Mouse (Mus musculus) neural tube, embryonic 12.5 days (tissue): ENCODE data around the gene Camk2d. TPM values are rescaled to one million over a fixed set of nuclear protein-coding genes. Genes with fewer than 3 reads are reported as not detected.

Experiments
- ATAC-seq: fragments of 200-750 bp; cut with Nextera tagmentation; 2 replicates; pipeline ENCODE4 v1.8.0; 2017; ENCODE audit warnings: low read depth, mild to moderate bottlenecking, moderate TSS enrichment, moderate library complexity; ENCODE audit not compliant: low FRiP score
- H3K27ac ChIP-seq: fragments of 300-500 bp; sonication (generic); 2 replicates; pipeline ENCODE4 v1.5.1; 2016
- H3K27me3 ChIP-seq: fragments of 300-500 bp; sonication (generic); replicated peaks from 2 replicates; pipeline ENCODE4 v1.6.1; 2016; ENCODE audit warnings: mild to moderate bottlenecking
- H3K36me3 ChIP-seq: fragments of 300-500 bp; sonication (generic); 2 replicates; pipeline ENCODE4 v1.6.1; 2016; ENCODE audit warnings: mild to moderate bottlenecking
- H3K4me1 ChIP-seq: fragments of 300-500 bp; sonication (generic); 2 replicates; pipeline ENCODE4 v1.6.1; 2016
- H3K4me2 ChIP-seq: fragments of 300-500 bp; sonication (generic); replicated peaks from 2 replicates; pipeline ENCODE4 v1.6.1; 2016; ENCODE audit warnings: mild to moderate bottlenecking
- H3K4me3 ChIP-seq: fragments of 300-500 bp; sonication (generic); 2 replicates; pipeline ENCODE4 v1.5.1; 2016
- H3K9ac ChIP-seq: fragments of 300-500 bp; sonication (generic); 2 replicates; pipeline ENCODE4 v1.6.1; 2016; ENCODE audit warnings: mild to moderate bottlenecking
- H3K9me3 ChIP-seq: fragments of 300-500 bp; sonication (generic); 2 replicates; pipeline ENCODE4 v1.6.1; 2016; ENCODE audit warnings: mild to moderate bottlenecking
- whole genome bisulfite sequencing: fragments of 180-500 bp; shearing (Covaris S2); methylation state at CpG from one replicate; pipeline ENCODE4 v1.1.7; 2016; 5-methylcytosine and 5-hydroxymethylcytosine counted together
- polyA plus RNA-seq: library from polyadenylated mRNA; unstranded; fragments of >200 nt; fragmentation: Nextera tagmentation; extraction: Ambion mirVana; gene quantifications from 2 replicates; pipeline ENCODE4 v1.2.1, GENCODE M21; 2016

Gene Camk2d
- polyA plus RNA-seq, 1 experiment from 2014 or later = 31.4 TPM

- H3K9ac ChIP-seq = no peak overlapping the region
- H3K4me2 ChIP-seq = no peak overlapping the region
- ATAC-seq = no peak
- H3K4me3 ChIP-seq = no peak overlapping the region
- H3K27me3 ChIP-seq = no peaks in the 10 kb centered on the region
- 75% methylated on average over 6 of the region's 6 CpGs for WGBS
- no peaks in the 10 kb centered on the region for H3K36me3 ChIP-seq
- H3K4me1 ChIP-seq = 0 out of 2 replicates have a peak, but pooled peaks cover 2% of the 10 kb centered on the region
- H3K27ac ChIP-seq = no peak overlapping the region
- H3K9me3 ChIP-seq = no peaks in the 10 kb centered on the region
Observed at GRCm38 (mm10) chr3:126634171-126634570, 38.1 kb downstream of the Camk2d start.

DNA sequence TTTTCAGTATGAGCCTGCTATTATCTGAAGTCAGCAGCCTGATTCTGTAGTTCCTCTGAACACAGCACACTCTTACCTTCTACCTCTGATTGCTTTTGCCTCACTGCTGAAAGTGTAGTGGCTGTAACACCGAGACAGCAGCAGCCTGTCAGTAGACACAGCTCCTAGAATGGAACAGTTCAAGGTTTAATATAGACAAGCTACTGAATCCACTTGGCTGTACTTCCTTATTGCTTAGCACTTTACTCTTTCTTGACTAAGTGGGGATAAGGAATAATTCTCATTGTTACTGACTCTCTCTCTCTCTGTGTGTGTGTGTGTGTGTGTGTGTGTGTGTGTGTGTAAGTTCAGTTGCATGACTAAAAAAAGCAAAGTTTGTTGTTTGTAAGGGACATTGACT, 42.2 kb downstream of the Camk2d start:
- WGBS = 85% methylated on average over 1 of the region's 1 CpGs
- Histone ChIP-seq H3K4me3 (no peak overlapping the region), H3K36me3 (no peaks in the 10 kb centered on the region), H3K4me2 (no peak overlapping the region), H3K9ac (no peak overlapping the region), H3K9me3 (no peaks in the 10 kb centered on the region), H3K4me1 (peaks cover 1% of the 10 kb centered on the region), H3K27ac (no peak overlapping the region), H3K27me3 (no peaks in the 10 kb centered on the region)
- ATAC-seq = no peak

DNA sequence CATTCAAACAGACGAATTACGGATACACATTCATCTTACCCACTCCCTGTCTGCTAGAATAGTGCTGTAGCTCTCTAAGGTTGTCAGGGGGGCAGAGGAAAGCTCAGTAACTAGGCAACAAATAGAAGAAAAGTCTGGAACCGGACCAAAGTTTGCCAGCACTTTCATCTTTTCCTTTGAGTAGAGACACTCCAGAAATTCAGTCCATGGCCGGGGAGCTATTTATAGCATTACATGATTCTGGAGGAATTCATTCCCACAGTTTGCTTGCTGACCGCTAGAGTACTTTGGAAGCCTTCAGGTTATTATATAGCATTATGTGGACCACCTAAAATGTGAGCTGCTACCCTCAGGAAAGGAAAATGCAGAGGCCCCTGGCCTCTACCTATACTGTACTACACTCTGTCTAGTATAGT, 43.0 kb downstream of the Camk2d start:
- 47% methylated on average over 5 of the region's 5 CpGs for WGBS
- Histone ChIP-seq H3K9ac (no peak overlapping the region), H3K27ac (no peak overlapping the region)

GRCm38 (mm10) chr3:126640443-126641251, 44.5 kb downstream of the Camk2d start:
- Histone ChIP-seq H3K27ac (no peak overlapping the region), H3K36me3 (no peaks in the 10 kb centered on the region), H3K4me1 (peaks cover 6% of the 10 kb centered on the region), H3K4me2 (no peak overlapping the region), H3K4me3 (no peak overlapping the region), H3K9me3 (no peaks in the 10 kb centered on the region), H3K27me3 (no peaks in the 10 kb centered on the region), H3K9ac (no peak overlapping the region)
- no peak for ATAC-seq
- 73% methylated on average over 10 of the region's 10 CpGs for WGBS

More for the DNA sequence above, 43.0 kb downstream of the Camk2d start:
- peaks cover 6% of the 10 kb centered on the region for H3K4me1 ChIP-seq
- peak; percentile 80 for ATAC-seq
- no peak overlapping the region for H3K4me3 ChIP-seq
- no peak overlapping the region for H3K4me2 ChIP-seq
- H3K9me3 ChIP-seq = no peaks in the 10 kb centered on the region
- H3K36me3 ChIP-seq = no peaks in the 10 kb centered on the region
- no peaks in the 10 kb centered on the region for H3K27me3 ChIP-seq

DNA sequence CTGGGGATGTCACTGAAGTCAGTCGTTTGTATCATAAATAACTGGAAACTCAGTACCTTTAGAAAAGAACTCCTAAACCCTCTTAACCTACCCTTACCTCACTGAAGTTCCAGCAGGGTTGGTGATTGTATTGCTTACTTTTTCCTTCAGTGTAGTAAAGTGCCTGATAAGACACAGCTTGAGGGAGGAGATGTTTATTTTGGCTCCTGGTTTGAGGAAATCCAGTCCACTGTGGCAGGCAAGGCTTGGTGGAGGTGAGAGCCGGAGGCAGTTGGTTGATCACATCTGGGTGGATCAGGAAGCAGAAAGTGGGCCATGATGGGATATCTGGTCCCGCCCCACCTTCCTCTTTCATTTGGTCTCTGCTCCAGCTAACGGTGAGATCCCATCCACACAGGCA, 45.3 kb downstream of the Camk2d start:
- no peak for ATAC-seq

DNA sequence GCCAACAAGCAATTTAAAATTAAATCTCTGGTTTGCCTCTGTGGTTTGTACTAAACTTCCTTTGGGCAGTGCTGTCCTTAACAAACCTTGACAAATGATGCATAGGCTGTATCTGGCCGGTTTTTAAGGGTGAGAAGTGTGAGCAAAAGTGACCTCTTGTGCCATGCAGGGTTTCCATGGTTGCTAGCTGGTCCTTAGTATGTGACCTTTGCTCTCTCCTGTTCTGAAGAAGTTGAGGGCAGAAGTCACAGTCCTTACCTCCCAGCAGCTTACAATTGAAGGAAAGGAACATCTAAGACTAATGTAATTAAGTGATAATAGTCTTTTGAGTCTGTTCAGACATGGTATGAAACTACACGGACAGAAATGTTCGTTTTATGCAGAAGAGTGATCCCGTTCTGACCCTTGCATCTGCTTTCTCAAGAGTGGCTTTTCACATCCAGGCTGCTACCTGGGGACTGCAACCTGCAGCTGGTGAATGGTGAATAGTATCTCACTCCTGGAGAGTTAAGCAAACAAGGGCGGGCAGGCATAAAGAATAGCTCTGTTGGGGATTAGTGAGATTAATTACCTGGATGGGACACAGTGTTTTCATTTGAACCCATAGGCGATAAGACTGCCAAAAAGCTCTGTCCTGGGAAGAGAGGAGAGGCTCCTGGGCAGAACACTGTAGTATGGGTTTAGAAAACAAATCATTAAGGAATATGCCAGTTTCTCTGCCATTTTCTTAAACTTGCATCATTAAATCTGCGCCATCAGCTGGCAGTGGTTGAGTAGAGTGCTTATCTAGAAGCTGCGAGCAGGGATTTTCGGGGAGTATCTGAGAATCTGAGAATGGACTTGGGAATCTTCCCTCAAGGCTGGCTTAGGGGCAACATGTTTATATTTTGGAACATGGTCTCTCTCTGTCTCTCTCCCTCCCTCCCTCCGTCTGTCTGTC, 47.2 kb downstream of the Camk2d start:
- WGBS = 19% methylated on average over 10 of the region's 10 CpGs
- Histone ChIP-seq H3K9me3 (no peaks in the 10 kb centered on the region), H3K27me3 (no peaks in the 10 kb centered on the region), H3K4me1 (peaks cover 6% of the 10 kb centered on the region), H3K36me3 (no peaks in the 10 kb centered on the region), H3K4me3 (no peak overlapping the region), H3K27ac (no peak overlapping the region), H3K4me2 (no peak overlapping the region), H3K9ac (no peak overlapping the region)
- no peak for ATAC-seq

More for the DNA sequence above, 45.3 kb downstream of the Camk2d start:
- H3K4me1 ChIP-seq = peaks cover 6% of the 10 kb centered on the region
- 84% methylated on average over 4 of the region's 4 CpGs for WGBS
- no peaks in the 10 kb centered on the region for H3K27me3 ChIP-seq
- no peak overlapping the region for H3K4me2 ChIP-seq
- no peak overlapping the region for H3K27ac ChIP-seq
- no peaks in the 10 kb centered on the region for H3K9me3 ChIP-seq
- no peak overlapping the region for H3K4me3 ChIP-seq
- no peaks in the 10 kb centered on the region for H3K36me3 ChIP-seq
- no peak overlapping the region for H3K9ac ChIP-seq

DNA sequence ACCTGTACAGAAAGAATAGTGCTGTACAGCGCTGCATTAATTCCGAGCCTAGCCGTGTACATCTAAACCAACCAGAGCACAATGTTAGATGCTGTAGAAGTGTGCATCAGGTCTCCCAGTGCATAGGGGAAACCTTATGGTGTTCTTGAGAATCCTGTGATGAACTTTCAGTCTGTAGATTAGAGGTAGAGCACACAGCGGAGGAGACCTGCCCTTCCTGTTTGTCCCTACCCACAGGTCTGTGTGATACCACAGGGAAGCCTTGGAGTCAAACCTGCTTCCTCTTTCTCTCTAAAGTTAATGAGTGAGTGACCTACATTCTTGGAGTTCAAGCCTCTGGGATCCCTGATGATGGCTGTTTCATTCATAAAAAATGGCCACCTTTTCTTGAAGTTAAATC, 54.2 kb downstream of the Camk2d start:
- no peak overlapping the region for H3K27ac ChIP-seq
- no peaks in the 10 kb centered on the region for H3K27me3 ChIP-seq
- H3K4me1 ChIP-seq = no peaks in the 10 kb centered on the region
- H3K9me3 ChIP-seq = no peaks in the 10 kb centered on the region
- 97% methylated on average over 4 of the region's 4 CpGs for WGBS
- no peaks in the 10 kb centered on the region for H3K36me3 ChIP-seq
- no peak for ATAC-seq
- no peak overlapping the region for H3K4me3 ChIP-seq
- no peak overlapping the region for H3K4me2 ChIP-seq
- H3K9ac ChIP-seq = no peak overlapping the region

DNA sequence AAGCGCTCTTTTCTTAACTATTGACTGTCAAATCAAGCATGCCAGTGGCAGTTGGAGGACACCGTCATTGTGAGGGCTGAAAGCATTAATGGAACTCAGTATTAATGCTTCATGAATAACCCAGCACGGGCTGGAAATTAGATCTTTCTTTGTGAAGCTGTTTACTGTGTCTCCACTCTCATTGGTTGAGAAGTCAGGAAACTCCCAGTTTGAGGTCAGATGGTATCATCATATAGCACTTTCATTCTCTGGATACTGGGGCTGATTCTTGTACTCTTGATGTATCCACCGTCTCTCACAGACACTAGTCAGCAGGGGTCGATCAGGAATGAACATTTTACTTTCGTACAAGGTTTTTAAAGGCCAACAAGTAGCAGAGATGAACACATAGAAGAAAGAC, 54.6 kb downstream of the Camk2d start:
- H3K9ac ChIP-seq = no peak overlapping the region
- no peaks in the 10 kb centered on the region for H3K4me1 ChIP-seq
- H3K36me3 ChIP-seq = no peaks in the 10 kb centered on the region
- 67% methylated on average over 6 of the region's 6 CpGs for WGBS
- H3K27ac ChIP-seq = no peak overlapping the region
- H3K9me3 ChIP-seq = no peaks in the 10 kb centered on the region
- no peak overlapping the region for H3K4me2 ChIP-seq
- ATAC-seq = no peak
- H3K27me3 ChIP-seq = no peaks in the 10 kb centered on the region
- H3K4me3 ChIP-seq = no peak overlapping the region

GRCm38 (mm10) chr3:126652361-126652760, 56.3 kb downstream of the Camk2d start:
- Histone ChIP-seq H3K9me3 (no peaks in the 10 kb centered on the region), H3K4me2 (no peak overlapping the region), H3K36me3 (no peaks in the 10 kb centered on the region), H3K4me3 (no peak overlapping the region), H3K27me3 (no peaks in the 10 kb centered on the region), H3K27ac (no peak overlapping the region), H3K9ac (no peak overlapping the region), H3K4me1 (no peaks in the 10 kb centered on the region)
- whole genome bisulfite sequencing = 67% methylated on average over 2 of the region's 2 CpGs
- ATAC-seq = no peak

GRCm38 (mm10) chr3:126653118-126653517, 57.0 kb downstream of the Camk2d start:
- Histone ChIP-seq H3K36me3 (no peaks in the 10 kb centered on the region), H3K27ac (no peak overlapping the region), H3K9me3 (no peaks in the 10 kb centered on the region), H3K27me3 (no peaks in the 10 kb centered on the region), H3K4me2 (no peak overlapping the region), H3K4me3 (no peak overlapping the region), H3K4me1 (no peaks in the 10 kb centered on the region), H3K9ac (no peak overlapping the region)
- ATAC-seq = no peak
- 80% methylated on average over 1 of the region's 1 CpGs for whole genome bisulfite sequencing

GRCm38 (mm10) chr3:126656173-126656572, 60.1 kb downstream of the Camk2d start:
- Histone ChIP-seq H3K9ac (no peak overlapping the region), H3K36me3 (no peaks in the 10 kb centered on the region), H3K9me3 (no peaks in the 10 kb centered on the region), H3K4me3 (no peak overlapping the region), H3K4me2 (no peak overlapping the region), H3K4me1 (no peaks in the 10 kb centered on the region), H3K27me3 (no peaks in the 10 kb centered on the region), H3K27ac (no peak overlapping the region)
- no peak for ATAC-seq
- 43% methylated on average over 3 of the region's 3 CpGs for WGBS

GRCm38 (mm10) chr3:126657895-126658294, 61.8 kb downstream of the Camk2d start:
- no peak overlapping the region for H3K9ac ChIP-seq
- H3K4me2 ChIP-seq = no peak overlapping the region
- ATAC-seq = no peak
- 0 out of 2 replicates have a peak, but pooled peaks cover 3% of the 10 kb centered on the region for H3K9me3 ChIP-seq
- H3K27ac ChIP-seq = no peak overlapping the region
- no peaks in the 10 kb centered on the region for H3K27me3 ChIP-seq
- H3K4me3 ChIP-seq = no peak overlapping the region
- H3K36me3 ChIP-seq = no peaks in the 10 kb centered on the region
- WGBS = 75% methylated on average over 4 of the region's 4 CpGs
- no peaks in the 10 kb centered on the region for H3K4me1 ChIP-seq
